Mouse (Mus musculus): ENCODE data around the gene Slc45a1. TPM values are rescaled to one million over a fixed set of nuclear protein-coding genes. Genes with fewer than 3 reads are reported as not detected.

The Slc45a1 gene
- polyA plus RNA-seq, 1 experiment, result not detected

- TF ChIP-seq CTCF (IDR thresholded peaks at IDR 0.05; ENCODE audit: control insufficient read depth, insufficient read depth, low read length), result no peak
- TF ChIP-seq POLR2A (IDR thresholded peaks at IDR 0.05; ENCODE audit: borderline replicate concordance, control insufficient read depth, low read depth, low read length), result no peak
- 77% methylated on average over 11 of the region's 11 CpGs for WGBS
These were observed 27.7 kb downstream of the Slc45a1 start for GRCm38 (mm10) chr4:150624214-150624823.

DNA sequence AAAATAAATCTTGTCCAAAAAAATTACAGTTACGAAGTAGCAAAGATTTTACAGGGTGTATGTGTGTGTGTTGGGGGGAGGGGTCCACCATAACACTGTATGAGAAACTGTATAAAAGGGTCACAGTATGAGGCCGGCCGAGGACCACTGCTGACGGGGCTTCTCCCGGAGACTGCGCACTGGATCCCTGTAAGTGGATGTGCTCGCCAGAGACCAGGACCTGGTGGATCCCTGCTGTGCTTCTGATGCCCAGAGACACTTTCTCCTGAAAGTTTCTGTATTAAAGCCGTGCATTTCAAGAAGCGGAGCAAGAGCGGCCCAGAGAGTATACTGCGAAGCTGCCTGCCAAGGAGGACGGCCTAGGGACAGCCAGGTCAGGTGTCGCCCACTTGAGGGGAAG lies 29.3 kb downstream of the Slc45a1 start:
- H3K4me1 ChIP-seq (ENCODE audit: control insufficient read depth, insufficient read depth, low read length), result no peaks in the 10 kb centered on the region
- no peak overlapping the region for H3K4me3 ChIP-seq (replicated peaks; ENCODE audit: control insufficient read depth, low read depth, low read length)
- H3K27ac ChIP-seq (ENCODE audit: control insufficient read depth, insufficient read depth, low read depth, low read length, poor library complexity), result no peak overlapping the region
- 93% methylated on average over 13 of the region's 13 CpGs for WGBS
- TF ChIP-seq POLR2A (IDR thresholded peaks at IDR 0.05; ENCODE audit: borderline replicate concordance, control insufficient read depth, low read depth, low read length), result no peak
- TF ChIP-seq CTCF (IDR thresholded peaks at IDR 0.05; ENCODE audit: control insufficient read depth, insufficient read depth, low read length), result no peak

More at GRCm38 (mm10) chr4:150624214-150624823, 27.7 kb downstream of the Slc45a1 start:
- no peaks in the 10 kb centered on the region for H3K4me1 ChIP-seq (ENCODE audit: control insufficient read depth, insufficient read depth, low read length)
- H3K27ac ChIP-seq (ENCODE audit: control insufficient read depth, insufficient read depth, low read depth, low read length, poor library complexity), result no peak overlapping the region
- H3K4me3 ChIP-seq (replicated peaks; ENCODE audit: control insufficient read depth, low read depth, low read length), result no peak overlapping the region

GRCm38 (mm10) chr4:150619011-150619410 lies 33.0 kb downstream of the Slc45a1 start:
- no peak for TF ChIP-seq POLR2A (IDR thresholded peaks at IDR 0.05; ENCODE audit: borderline replicate concordance, control insufficient read depth, low read depth, low read length)
- no peak for TF ChIP-seq CTCF (IDR thresholded peaks at IDR 0.05; ENCODE audit: control insufficient read depth, insufficient read depth, low read length)
- Histone ChIP-seq H3K4me1 (ENCODE audit: control insufficient read depth, insufficient read depth, low read length) (no peaks in the 10 kb centered on the region), H3K27ac (ENCODE audit: control insufficient read depth, insufficient read depth, low read depth, low read length, poor library complexity) (no peak overlapping the region), H3K4me3 (replicated peaks; ENCODE audit: control insufficient read depth, low read depth, low read length) (no peak overlapping the region)
- 90% methylated on average over 7 of the region's 7 CpGs for WGBS

- TF ChIP-seq CTCF (IDR thresholded peaks at IDR 0.05; ENCODE audit: control insufficient read depth, insufficient read depth, low read length) (no peak), POLR2A (IDR thresholded peaks at IDR 0.05; ENCODE audit: borderline replicate concordance, control insufficient read depth, low read depth, low read length) (no peak)
- WGBS, result 91% methylated on average over 20 of the region's 20 CpGs
- Histone ChIP-seq H3K27ac (ENCODE audit: control insufficient read depth, insufficient read depth, low read depth, low read length, poor library complexity) (no peak overlapping the region), H3K4me1 (ENCODE audit: control insufficient read depth, insufficient read depth, low read length) (no peaks in the 10 kb centered on the region), H3K4me3 (replicated peaks; ENCODE audit: control insufficient read depth, low read depth, low read length) (no peak overlapping the region)
These were observed 35.1 kb downstream of the Slc45a1 start for GRCm38 (mm10) chr4:150616841-150617240.

GRCm38 (mm10) chr4:150616029-150616420 lies 35.9 kb downstream of the Slc45a1 start:
- TF ChIP-seq POLR2A (IDR thresholded peaks at IDR 0.05; ENCODE audit: borderline replicate concordance, control insufficient read depth, low read depth, low read length) (no peak), CTCF (IDR thresholded peaks at IDR 0.05; ENCODE audit: control insufficient read depth, insufficient read depth, low read length) (no peak)
- no peaks in the 10 kb centered on the region for H3K4me1 ChIP-seq (ENCODE audit: control insufficient read depth, insufficient read depth, low read length)
- 88% methylated on average over 13 of the region's 13 CpGs for WGBS
- no peak overlapping the region for H3K27ac ChIP-seq (ENCODE audit: control insufficient read depth, insufficient read depth, low read depth, low read length, poor library complexity)
- H3K4me3 ChIP-seq (replicated peaks; ENCODE audit: control insufficient read depth, low read depth, low read length), result no peak overlapping the region

DNA sequence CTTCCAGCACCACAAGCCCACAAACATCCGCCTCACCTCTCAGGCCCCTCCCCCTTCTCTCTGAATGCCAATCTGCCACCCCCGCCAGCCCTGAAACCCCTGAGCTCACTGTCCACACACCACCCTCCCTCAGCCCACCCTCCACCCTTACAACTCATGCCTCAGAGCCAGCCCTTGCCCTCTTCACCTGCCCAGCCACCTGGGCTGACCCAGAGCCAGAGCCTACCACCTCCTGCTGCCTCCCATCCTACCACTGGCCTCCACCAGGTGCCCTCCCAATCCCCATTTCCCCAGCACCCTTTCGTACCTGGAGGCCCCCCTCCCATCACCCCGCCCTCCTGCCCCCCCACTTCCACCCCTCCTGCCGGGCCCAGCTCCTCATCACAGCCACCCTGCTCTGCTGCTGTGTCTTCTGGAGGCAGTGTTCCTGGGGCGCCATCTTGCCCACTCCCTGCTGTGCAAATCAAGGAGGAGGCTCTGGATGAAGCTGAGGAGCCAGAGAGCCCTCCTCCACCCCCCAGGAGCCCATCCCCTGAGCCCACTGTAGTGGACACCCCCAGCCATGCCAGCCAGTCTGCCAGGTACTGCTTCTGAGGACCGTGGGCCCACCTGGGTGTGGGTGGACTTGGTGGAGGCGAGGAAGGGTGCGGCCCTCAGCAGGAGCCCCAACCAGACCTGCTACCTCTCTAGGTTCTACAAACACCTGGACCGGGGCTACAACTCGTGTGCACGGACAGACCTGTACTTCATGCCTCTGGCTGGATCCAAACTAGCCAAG lies 36.5 kb downstream of the Slc45a1 start:
- no peak for TF ChIP-seq CTCF (IDR thresholded peaks at IDR 0.05; ENCODE audit: control insufficient read depth, insufficient read depth, low read length)
- no peak for TF ChIP-seq POLR2A (IDR thresholded peaks at IDR 0.05; ENCODE audit: borderline replicate concordance, control insufficient read depth, low read depth, low read length)
- no peaks in the 10 kb centered on the region for H3K4me1 ChIP-seq (ENCODE audit: control insufficient read depth, insufficient read depth, low read length)
- WGBS, result 85% methylated on average over 12 of the region's 12 CpGs
- no peak overlapping the region for H3K4me3 ChIP-seq (replicated peaks; ENCODE audit: control insufficient read depth, low read depth, low read length)
- H3K27ac ChIP-seq (ENCODE audit: control insufficient read depth, insufficient read depth, low read depth, low read length, poor library complexity), result no peak overlapping the region

GRCm38 (mm10) chr4:150613715-150614114 lies 38.3 kb downstream of the Slc45a1 start:
- no peak overlapping the region for H3K4me3 ChIP-seq (replicated peaks; ENCODE audit: control insufficient read depth, low read depth, low read length)
- H3K27ac ChIP-seq (ENCODE audit: control insufficient read depth, insufficient read depth, low read depth, low read length, poor library complexity), result no peak overlapping the region
- TF ChIP-seq POLR2A (IDR thresholded peaks at IDR 0.05; ENCODE audit: borderline replicate concordance, control insufficient read depth, low read depth, low read length) (no peak), CTCF (IDR thresholded peaks at IDR 0.05; ENCODE audit: control insufficient read depth, insufficient read depth, low read length) (no peak)
- no peaks in the 10 kb centered on the region for H3K4me1 ChIP-seq (ENCODE audit: control insufficient read depth, insufficient read depth, low read length)
- WGBS, result 88% methylated on average over 7 of the region's 7 CpGs

GRCm38 (mm10) chr4:150608670-150609069 lies 43.3 kb downstream of the Slc45a1 start:
- Histone ChIP-seq H3K27ac (ENCODE audit: control insufficient read depth, insufficient read depth, low read depth, low read length, poor library complexity) (no peak overlapping the region), H3K4me1 (ENCODE audit: control insufficient read depth, insufficient read depth, low read length) (peaks cover 2% of the 10 kb centered on the region; the same call in 1 of the 2 replicates), H3K4me3 (replicated peaks; ENCODE audit: control insufficient read depth, low read depth, low read length) (no peak overlapping the region)
- TF ChIP-seq CTCF (IDR thresholded peaks at IDR 0.05; ENCODE audit: control insufficient read depth, insufficient read depth, low read length) (no peak), POLR2A (IDR thresholded peaks at IDR 0.05; ENCODE audit: borderline replicate concordance, control insufficient read depth, low read depth, low read length) (no peak)
- WGBS, result 81% methylated on average over 3 of the region's 3 CpGs
